Mouse (Mus musculus) B cell, adult 62 days (primary cell): ENCODE results near the gene Btbd18. TPM values are rescaled to one million over a fixed set of nuclear protein-coding genes. Genes with fewer than 3 reads are reported as not detected.

Experiments used
- total RNA-seq: library from RNA; stranded (reverse); gene quantifications from 4 replicates; pipeline ENCODE4 v1.2.4, GENCODE M21; 2023

Btbd18 gene
- 0.18 TPM in 1 of 4 replicates, not detected in the others for total RNA-seq

GRCm38 (mm10) chr2:84658806-84659205 lies at the start of gene Btbd18:
Btbd18 (plus strand) TSS chr2:84659079.

GRCm38 (mm10) chr2:84650464-84651195 lies 8.2 kb upstream of the Btbd18 start, which contains the start of gene Ctnnd1:
Ctnnd1 (minus strand) TSS chr2:84650765.

GRCm38 (mm10) chr2:84670569-84670933 lies 11.7 kb downstream of the Btbd18 start, which contains the start of gene Selenoh:
Selenoh (minus strand) TSS chr2:84670770.

GRCm38 (mm10) chr2:84677968-84678880 lies 19.3 kb downstream of the Btbd18 start, which contains the start of the genes Gm28635 and Med19:
Gm28635 (minus strand) TSS chr2:84678041.
Med19 (plus strand) TSS chr2:84678402.

GRCm38 (mm10) chr2:84679016-84679415 lies 20.1 kb downstream of the Btbd18 start, which contains the start of gene Tmx2:
Tmx2 (minus strand) TSS chr2:84679140.

GRCm38 (mm10) chr2:84714811-84715561 lies 56.1 kb downstream of the Btbd18 start, which contains the start of gene Zdhhc5:
Zdhhc5 (minus strand) TSS chr2:84715180.

Other genes starting within 250 kb of the Btbd18 start
- gene Calcrl, start 233.7 kb upstream of the Btbd18 start, total RNA-seq, result 9.9 to 12.4 TPM (median 10.7 TPM) in 4 replicates
- 1.4 to 3.5 TPM (median 2.2 TPM) in 4 replicates for gene Tfpi, start 182.3 kb upstream of the Btbd18 start, total RNA-seq
- gene Ctnnd1, start 8.3 kb upstream of the Btbd18 start, total RNA-seq, result 2.3 to 3.5 TPM (median 2.6 TPM) in 4 replicates
- gene Selenoh, start 11.7 kb downstream of the Btbd18 start, total RNA-seq, result 47.2 to 55.2 TPM (median 52.0 TPM) in 4 replicates
- gene Gm28635, start 19.0 kb downstream of the Btbd18 start, total RNA-seq, result not detected in 4 replicates
- gene Med19, start 19.3 kb downstream of the Btbd18 start, total RNA-seq, result 13.2 to 15.1 TPM (median 14.9 TPM) in 4 replicates
- 35.7 to 39.7 TPM (median 37.7 TPM) in 4 replicates for gene Tmx2, start 20.1 kb downstream of the Btbd18 start, total RNA-seq
- 56.6 to 59.0 TPM (median 58.3 TPM) in 4 replicates for gene Zdhhc5, start 56.1 kb downstream of the Btbd18 start, total RNA-seq
- gene Clp1, start 68.3 kb downstream of the Btbd18 start, total RNA-seq, result 20.9 to 25.6 TPM (median 24.0 TPM) in 4 replicates
- gene Ypel4, start 75.0 kb downstream of the Btbd18 start, total RNA-seq, result 0.94 to 0.98 TPM in 2 of 4 replicates, not detected in the others
- gene Gm19426, start 84.6 kb downstream of the Btbd18 start, total RNA-seq, result not detected in 4 replicates
- 0.66 to 0.81 TPM in 2 of 4 replicates, not detected in the others for gene Serping1, start 116.4 kb downstream of the Btbd18 start, total RNA-seq
- 9.9 to 13.9 TPM (median 12.4 TPM) in 4 replicates for gene Ube2l6, start 139.7 kb downstream of the Btbd18 start, total RNA-seq
- gene Smtnl1, start 163.6 kb downstream of the Btbd18 start, total RNA-seq, result not detected in 4 replicates
- gene Timm10, start 167.9 kb downstream of the Btbd18 start, total RNA-seq, result 15.5 to 34.2 TPM (median 20.3 TPM) in 4 replicates
- gene Slc43a1, start 179.8 kb downstream of the Btbd18 start, total RNA-seq, result 5.8 to 6.3 TPM (median 5.9 TPM) in 4 replicates
- not detected in 4 replicates for gene Rtn4rl2, start 227.6 kb downstream of the Btbd18 start, total RNA-seq